Mouse (Mus musculus) heart, adult 2 months (tissue): ENCODE results near the gene Rpl3. TPM values are rescaled to one million over a fixed set of nuclear protein-coding genes. Genes with fewer than 3 reads are reported as not detected.

ENCODE experiments used
- DNase-seq, 2 experiments: peaks; one replicate each; pipeline ENCODE4 v3.0.0; 2021
- H3K27ac ChIP-seq: fragments of 200-600 bp; 2 replicates; pipeline ENCODE4 v1.8.1; 2022
- H3K27me3 ChIP-seq: fragments of 200-500 bp; 2 replicates; pipeline ENCODE4 v1.6.1; 2012; ENCODE audit warnings: mild to moderate bottlenecking, low read length, inconsistent platforms, mixed read lengths; ENCODE audit not compliant: control insufficient read depth, insufficient read depth
- H3K36me3 ChIP-seq: fragments of 200-500 bp; 2 replicates; pipeline ENCODE4 v1.6.1; 2012; ENCODE audit warnings: low read length, inconsistent platforms; ENCODE audit not compliant: control insufficient read depth, insufficient read depth
- H3K4me1 ChIP-seq: fragments of 200-500 bp; 2 replicates; pipeline ENCODE4 v1.6.1; 2011; ENCODE audit warnings: low read length; ENCODE audit not compliant: control insufficient read depth, insufficient read depth
- H3K4me3 ChIP-seq: fragments of 200-600 bp; 2 replicates; pipeline ENCODE4 v1.8.1; 2022
- H3K79me2 ChIP-seq: fragments of 200-500 bp; replicated peaks from 2 replicates; pipeline ENCODE4 v1.6.1; 2012; ENCODE audit warnings: mild to moderate bottlenecking, inconsistent platforms, low read length, moderate library complexity, mixed read lengths; ENCODE audit not compliant: control insufficient read depth, insufficient read depth
- H3K9ac ChIP-seq: fragments of 200-500 bp; 2 replicates; pipeline ENCODE4 v1.6.1; 2012; ENCODE audit warnings: low read depth, mild to moderate bottlenecking, control low read depth, inconsistent platforms, low read length, mixed read lengths
- CTCF ChIP-seq: fragments of 200-600 bp; IDR thresholded peaks from 2 replicates; pipeline ENCODE4 v1.8.1; 2022; ENCODE audit warnings: antibody characterized with exemption, mild to moderate bottlenecking, moderate library complexity
- EP300 ChIP-seq: fragments of 200-500 bp; IDR thresholded peaks from 2 replicates; pipeline ENCODE4 v1.6.1; 2011; ENCODE audit warnings: low read depth, low read length, control low read depth; ENCODE audit not compliant: insufficient read depth
- POLR2A ChIP-seq: fragments of 200-500 bp; IDR thresholded peaks from 2 replicates; pipeline ENCODE4 v1.6.1; 2011; ENCODE audit warnings: mild to moderate bottlenecking, low read depth, low read length, control low read depth; ENCODE audit not compliant: insufficient read depth
- WGBS: fragments of 180-500 bp; shearing (Covaris S2); methylation state at CpG from one replicate; pipeline ENCODE4 v1.1.7; 2018; 5-methylcytosine and 5-hydroxymethylcytosine counted together
- intact Hi-C: fragments of 180-260 bp; cut with DNase I; formaldehyde crosslinking; loops from one replicate; pipeline ENCODE4 v1.15.1; 2025
- microRNA-seq, 2 experiments: library from miRNA; unstranded; fragments of <30 nt; microRNA quantifications; one replicate each; pipeline ENCODE4 v1.2.0; 2021
- polyA plus RNA-seq: library from polyadenylated mRNA; depleted of rRNA; stranded (reverse); fragments of >200 nt; gene quantifications from 2 replicates; pipeline ENCODE4 v1.2.3, GENCODE M21; 2012; rRNA removed
- total RNA-seq, 2 experiments: library from RNA; stranded (reverse); gene quantifications; 2 replicates each; pipeline ENCODE4 v1.2.3; 2021

Gene Rpl3
- total and polyA plus RNA-seq, 3 experiments = 137 to 201 (median 150) TPM

DNA sequence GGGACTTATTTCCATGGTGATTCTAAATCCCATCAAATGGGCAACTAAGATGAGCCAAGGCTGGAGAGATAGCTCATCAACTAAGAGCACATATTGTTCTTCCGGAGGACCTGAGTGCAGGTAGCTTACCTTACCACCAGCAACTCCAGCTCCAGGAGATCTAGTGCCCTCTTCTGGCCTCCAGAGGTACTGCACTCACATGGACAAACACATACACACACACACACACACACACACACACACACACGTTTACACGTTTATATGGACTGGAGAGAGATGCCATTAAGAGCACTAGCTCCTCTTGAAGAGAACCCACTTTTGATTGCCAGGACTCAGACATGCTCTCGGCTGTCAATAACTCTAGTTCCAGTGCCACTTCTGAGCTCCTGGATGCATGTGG, 60.5 kb downstream of the Rpl3 start:
- Histone ChIP-seq H3K79me2 (no peaks in the 10 kb centered on the region), H3K27me3 (no peaks in the 10 kb centered on the region), H3K27ac (no peak overlapping the region), H3K36me3 (no peaks in the 10 kb centered on the region), H3K9ac (no peak overlapping the region), H3K4me3 (no peak overlapping the region), H3K4me1 (peaks cover 9% of the 10 kb centered on the region)
- 88% methylated on average over 4 of the region's 4 CpGs for WGBS
- intact Hi-C loops = no loop called here
- peak; percentile 33 for TF ChIP-seq CTCF
- TF ChIP-seq POLR2A = no peak
- no peak for DNase-seq

DNA sequence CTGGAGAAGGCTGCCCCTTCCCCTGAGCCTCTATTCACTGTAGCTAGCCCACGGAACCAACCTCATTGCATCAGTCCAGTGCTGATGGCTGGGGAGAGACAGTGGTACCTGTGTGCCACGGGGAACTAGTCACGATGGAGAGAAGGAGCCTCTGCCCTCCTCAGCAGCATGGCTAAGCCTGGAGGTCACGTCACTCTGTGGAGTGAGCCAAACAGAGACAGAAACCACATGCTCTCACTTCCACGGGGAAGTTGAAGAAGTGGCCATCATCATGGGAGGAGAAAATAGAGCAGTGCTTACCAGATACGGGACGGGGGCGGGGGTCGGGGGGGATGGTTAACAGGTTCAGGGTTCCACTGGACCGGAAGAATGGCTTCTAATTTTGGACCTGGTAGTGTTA, 61.3 kb downstream of the Rpl3 start:
- H3K27ac ChIP-seq = no peak overlapping the region

DNA sequence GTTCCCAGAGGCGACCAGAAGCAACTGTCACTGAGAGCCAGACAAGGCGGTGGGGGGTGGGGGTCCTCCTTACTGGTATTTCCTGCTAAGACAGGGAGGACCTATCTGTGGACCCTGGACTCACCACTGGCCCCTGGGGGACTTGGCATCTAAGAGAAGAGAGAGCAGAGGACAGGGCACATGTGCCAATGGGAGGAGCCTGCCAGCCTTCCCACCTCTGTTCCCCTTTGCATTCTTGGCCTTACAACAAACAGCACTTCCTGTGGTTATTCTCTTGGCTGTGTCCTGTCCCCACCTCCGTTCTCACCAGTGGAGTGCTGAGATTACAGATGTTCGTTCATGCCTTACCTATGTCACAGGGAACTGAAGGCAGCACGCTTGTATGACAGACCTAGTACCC, 62.8 kb downstream of the Rpl3 start:
- Histone ChIP-seq H3K9ac (no peak overlapping the region), H3K36me3 (no peaks in the 10 kb centered on the region), H3K4me1 (peaks cover 25% of the 10 kb centered on the region), H3K4me3 (no peak overlapping the region), H3K27me3 (no peaks in the 10 kb centered on the region), H3K27ac (no peak overlapping the region), H3K79me2 (no peaks in the 10 kb centered on the region)
- no peak for DNase-seq
- TF ChIP-seq POLR2A = no peak
- TF ChIP-seq EP300 = no peak
- TF ChIP-seq CTCF = no peak
- intact Hi-C loops = no loop called here
- 47% methylated on average over 5 of the region's 5 CpGs for WGBS

More for the DNA sequence above, 61.3 kb downstream of the Rpl3 start:
- TF ChIP-seq POLR2A (no peak), CTCF (no peak), EP300 (no peak)
- Histone ChIP-seq H3K79me2 (no peaks in the 10 kb centered on the region), H3K4me1 (peaks cover 15% of the 10 kb centered on the region), H3K27me3 (no peaks in the 10 kb centered on the region), H3K9ac (no peak overlapping the region), H3K4me3 (no peak overlapping the region), H3K36me3 (no peaks in the 10 kb centered on the region)
- no peak for DNase-seq
- WGBS = 88% methylated on average over 10 of the region's 10 CpGs
- intact Hi-C loops = no loop called here

Small RNA genes within 50 kb of the gene (microRNA-seq; reads per million reads assigned to microRNA genes)
- gene Snord43 = 77.4 to 146 reads per million in 2 experiments

Other genes starting within 250 kb of the Rpl3 start
- gene Apobec3, start 200.2 kb downstream of the Rpl3 start, total RNA-seq = 1 to 10 TPM; 6.8 to 7.1 TPM
- 13.9 and 16.3 TPM in 2 replicates for gene Apobec3, start 200.2 kb downstream of the Rpl3 start, polyA plus RNA-seq
- 10 to 100 TPM; 18.9 to 21.7 TPM for gene Cbx7, start 120.7 kb downstream of the Rpl3 start, total RNA-seq
- gene Cbx7, start 120.7 kb downstream of the Rpl3 start, polyA plus RNA-seq = 21.4 and 31.6 TPM in 2 replicates
- gene Pdgfb, start 76.9 kb downstream of the Rpl3 start, total RNA-seq = 10 to 100 TPM; 27.1 to 27.3 TPM
- gene Pdgfb, start 76.9 kb downstream of the Rpl3 start, polyA plus RNA-seq = 32.6 and 45.1 TPM in 2 replicates
- 10 to 100 TPM; 69.6 to 95.0 TPM for gene Syngr1, start 534 bp downstream of the Rpl3 start, total RNA-seq
- 247 and 250 TPM in 2 replicates for gene Syngr1, start 534 bp downstream of the Rpl3 start, polyA plus RNA-seq
- gene Tab1, start 41.3 kb upstream of the Rpl3 start, total RNA-seq = 10 to 100 TPM; 17.8 to 24.5 TPM
- gene Tab1, start 41.3 kb upstream of the Rpl3 start, polyA plus RNA-seq = 24.1 and 29.3 TPM in 2 replicates
- 1 to 10 TPM; 2.3 to 3.5 TPM for gene Mgat3, start 81.9 kb upstream of the Rpl3 start, total RNA-seq
- 4.9 and 5.5 TPM in 2 replicates for gene Mgat3, start 81.9 kb upstream of the Rpl3 start, polyA plus RNA-seq
- 10 to 100 TPM; 27.0 to 29.5 TPM for gene Mief1, start 142.2 kb upstream of the Rpl3 start, total RNA-seq
- 12.2 and 17.3 TPM in 2 replicates for gene Mief1, start 142.2 kb upstream of the Rpl3 start, polyA plus RNA-seq
- gene AC140267.1, start 144.0 kb upstream of the Rpl3 start, total RNA-seq = 10 to 100 TPM; 10.3 to 29.5 TPM
- gene AC140267.1, start 144.0 kb upstream of the Rpl3 start, polyA plus RNA-seq = not detected in 2 replicates
- gene Atf4, start 163.3 kb upstream of the Rpl3 start, total RNA-seq = 10 to 100 TPM; 69.6 to 78.5 TPM
- 65.6 and 108 TPM in 2 replicates for gene Atf4, start 163.3 kb upstream of the Rpl3 start, polyA plus RNA-seq
- 10 to 100 TPM; 15.6 to 16.4 TPM for gene Rps19bp1, start 172.4 kb upstream of the Rpl3 start, total RNA-seq
- gene Rps19bp1, start 172.4 kb upstream of the Rpl3 start, polyA plus RNA-seq = 12.2 and 12.7 TPM in 2 replicates
- under 1 TPM; 0.09 to 0.34 TPM for gene Cacna1i, start 195.4 kb upstream of the Rpl3 start, total RNA-seq
- gene Cacna1i, start 195.4 kb upstream of the Rpl3 start, polyA plus RNA-seq = 0.12 and 0.21 TPM in 2 replicates